Mouse (Mus musculus) granulocyte monocyte progenitor cell, adult 5-6 weeks (primary cell): ENCODE measurements at regions not wholly inside any gene's neighbourhood (a gene's known extent, or its start where the extent isn't known, plus 50 kb on each side); places are given as distances from the start of the nearest gene placed in this dataset.
A peak's percentile ranks its signal among the peaks of the same experiment; 100 is the strongest.

Source experiments
- ATAC-seq: replicated peaks from 2 replicates; pipeline ENCODE4 v1.8.0; 2016; ENCODE audit warnings: mild to moderate bottlenecking, moderate TSS enrichment, inconsistent platforms; ENCODE audit not compliant: poor library complexity, severe bottlenecking

- ATAC-seq: peak; percentile 81
Measured at GRCm38 (mm10) chr9:81567106-81567505, 66.5 kb downstream of the Htr1b start.

GRCm38 (mm10) chr9:81538354-81538753, 95.3 kb downstream of the Htr1b start:
- no peak for ATAC-seq
